Mouse (Mus musculus) small intestine, adult 2 months (tissue): ENCODE results near the gene Tle2.

ENCODE experiments used
- CTCF ChIP-seq: fragments of 200-500 bp; IDR thresholded peaks from 2 replicates; pipeline ENCODE4 v1.5.1; 2012; ENCODE audit warnings: low read depth, mild to moderate bottlenecking, control low read depth, inconsistent platforms, low read length, moderate library complexity, mixed read lengths; ENCODE audit not compliant: insufficient replicate concordance, insufficient read length; ENCODE audit errors: extremely low read depth
- POLR2A ChIP-seq: fragments of 200-500 bp; IDR thresholded peaks from 2 replicates; pipeline ENCODE4 v1.6.1; 2012; ENCODE audit warnings: low read depth, mild to moderate bottlenecking, control low read depth, inconsistent platforms, low read length, moderate library complexity

GRCm38 (mm10) chr10:81593935-81594334 is 19.6 kb downstream of the Tle2 start:
- no peak for TF ChIP-seq CTCF
- no peak for TF ChIP-seq POLR2A
